Mouse (Mus musculus) embryonic facial prominence, embryonic 14.5 days (tissue): Measurements from ENCODE around the gene Shbg. TPM values are rescaled to one million over a fixed set of nuclear protein-coding genes. Genes with fewer than 3 reads are reported as not detected.

Experiments used
- ATAC-seq: fragments of 200-750 bp; cut with Nextera tagmentation; 2 replicates; pipeline ENCODE4 v1.8.0; 2017; ENCODE audit warnings: low read depth, moderate number of reproducible peaks, moderate TSS enrichment
- DNase-seq: peaks from one replicate; pipeline ENCODE4 v3.0.0-alpha.2; 2015; ENCODE audit warnings: low spot score
- H3K27ac ChIP-seq: fragments of 300-500 bp; sonication (generic); replicated peaks from 2 replicates; pipeline ENCODE4 v1.5.1; 2014; ENCODE audit warnings: low read depth, mild to moderate bottlenecking, low read length, moderate library complexity
- H3K27me3 ChIP-seq: fragments of 300-500 bp; sonication (generic); replicated peaks from 2 replicates; pipeline ENCODE4 v1.6.1; 2014; ENCODE audit warnings: low read length; ENCODE audit not compliant: control insufficient read depth, insufficient read depth
- H3K36me3 ChIP-seq: fragments of 300-500 bp; sonication (generic); 2 replicates; pipeline ENCODE4 v1.6.1; 2014; ENCODE audit warnings: low read length, mixed read lengths; ENCODE audit not compliant: control insufficient read depth, insufficient read depth
- H3K4me1 ChIP-seq: fragments of 300-500 bp; sonication (generic); 2 replicates; pipeline ENCODE4 v1.6.1; 2014; ENCODE audit warnings: antibody characterized with exemption, low read length; ENCODE audit not compliant: control insufficient read depth, insufficient read depth
- H3K4me2 ChIP-seq: fragments of 300-500 bp; sonication (generic); 2 replicates; pipeline ENCODE4 v1.6.1; 2014; ENCODE audit warnings: low read depth, mild to moderate bottlenecking, low read length, moderate library complexity, mixed read lengths
- H3K4me3 ChIP-seq: fragments of 300-500 bp; sonication (generic); 2 replicates; pipeline ENCODE4 v1.5.1; 2014; ENCODE audit warnings: low read depth, mild to moderate bottlenecking, low read length
- H3K9ac ChIP-seq: fragments of 300-500 bp; sonication (generic); 2 replicates; pipeline ENCODE4 v1.6.1; 2014; ENCODE audit warnings: low read depth, mild to moderate bottlenecking, low read length, moderate library complexity, mixed read lengths
- H3K9me3 ChIP-seq: fragments of 300-500 bp; sonication (generic); 2 replicates; pipeline ENCODE4 v1.6.1; 2016; ENCODE audit warnings: low read length; ENCODE audit not compliant: control insufficient read depth
- WGBS: fragments of 180-500 bp; shearing (Covaris S2); extraction: QIAGEN DNeasy Blood & Tissue Kit; methylation state at CpG from one replicate; pipeline ENCODE4 v1.1.7; 2014; 5-methylcytosine and 5-hydroxymethylcytosine counted together
- microRNA counts: library from miRNA; unstranded; fragments of <30 nt; microRNA quantifications from one replicate; lab custom pipeline; 2017
- microRNA-seq: library from miRNA; unstranded; fragments of <30 nt; microRNA quantifications from one replicate; pipeline ENCODE4, GENCODE M21; 2016; ENCODE audit warnings: borderline number of aligned reads
- polyA plus RNA-seq: library from polyadenylated mRNA; unstranded; fragments of >200 nt; fragmentation: Nextera tagmentation; extraction: Ambion mirVana; gene quantifications from 2 replicates; pipeline ENCODE4 v1.2.1, GENCODE M21; 2014

The Shbg gene
- polyA plus RNA-seq, 1 experiment from 2014 or later: not detected

DNA sequence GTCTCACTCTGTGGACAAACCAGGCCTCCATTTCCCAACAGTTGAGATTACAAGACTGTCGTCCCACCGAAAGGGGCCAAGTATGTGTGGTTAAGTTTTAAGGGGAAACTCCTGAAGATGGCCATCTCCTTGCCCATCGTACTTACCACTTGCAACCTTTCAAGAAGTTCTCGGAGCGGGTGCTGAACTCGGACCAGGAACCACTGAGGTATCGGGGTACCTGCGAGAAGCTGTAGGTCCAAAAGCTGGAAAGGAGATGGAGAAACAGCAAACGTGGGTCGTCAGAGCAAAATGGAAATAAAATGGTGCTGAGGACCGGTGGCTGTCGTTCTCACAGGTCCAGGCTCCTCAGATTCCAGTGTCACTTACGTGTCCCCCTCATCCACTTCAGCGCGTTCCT lies 39.4 kb downstream of the Shbg start:
- Histone ChIP-seq H3K4me3 (peak overlapping the region; percentile 73), H3K9ac (peak overlapping the region; percentile 86), H3K4me1 (peaks cover 22% of the 10 kb centered on the region), H3K9me3 (no peaks in the 10 kb centered on the region), H3K36me3 (peaks cover 20% of the 10 kb centered on the region; the same call in 1 of the 2 replicates), H3K27me3 (no peaks in the 10 kb centered on the region), H3K27ac (peak overlapping the region; percentile 75; the same call in 1 of the 2 replicates), H3K4me2 (peak overlapping the region; percentile 69)
- WGBS: 11% methylated on average over 14 of the region's 15 CpGs
- DNase-seq (no peak), ATAC-seq (no peak)

DNA sequence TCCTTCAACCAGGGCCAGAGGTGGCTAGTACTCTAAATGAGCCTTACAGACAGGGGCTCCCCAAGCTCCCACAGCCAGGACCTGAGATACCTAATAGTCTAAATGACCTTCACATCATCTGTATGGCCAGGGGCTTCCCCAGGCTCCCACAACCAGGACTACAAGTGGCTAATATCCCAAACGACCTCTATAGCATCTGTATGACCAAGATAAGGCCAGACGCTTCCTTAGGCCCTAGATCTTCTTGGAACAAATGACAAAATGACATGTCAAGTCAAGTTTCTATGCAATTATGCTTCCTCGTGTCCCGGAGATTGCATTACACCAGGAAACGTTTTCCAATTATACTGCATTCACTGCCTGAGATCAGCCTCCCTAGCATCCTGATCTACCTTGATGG lies 41.4 kb downstream of the Shbg start:
- no peak for ATAC-seq

DNA sequence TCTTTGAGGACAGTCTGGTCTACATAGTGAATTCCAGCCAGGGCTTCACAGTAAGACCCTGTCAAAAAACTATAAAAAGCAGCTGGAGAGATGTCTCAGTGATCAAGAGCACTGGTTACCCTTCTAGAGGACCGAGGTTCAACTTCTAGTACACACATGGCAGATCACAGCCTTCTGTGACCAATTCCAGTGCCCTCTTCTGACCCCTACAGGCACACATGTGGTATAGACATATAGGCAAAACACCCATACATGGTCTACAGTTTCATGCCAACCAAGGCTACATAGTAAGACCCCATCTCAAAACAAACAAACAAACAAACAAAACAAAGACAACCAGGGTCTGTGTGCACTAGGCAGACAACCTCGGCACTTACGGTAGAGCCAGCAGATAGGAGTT lies 42.5 kb downstream of the Shbg start:
- Histone ChIP-seq H3K27me3 (no peaks in the 10 kb centered on the region), H3K9me3 (no peaks in the 10 kb centered on the region), H3K4me1 (peaks cover 17% of the 10 kb centered on the region), H3K4me3 (no peak overlapping the region), H3K9ac (no peak overlapping the region), H3K27ac (no peak overlapping the region), H3K36me3 (peaks cover 39% of the 10 kb centered on the region), H3K4me2 (no peak overlapping the region)
- DNase-seq: peak; percentile 56
- WGBS: 68% methylated on average over 3 of the region's 3 CpGs
- ATAC-seq: no peak

More for the DNA sequence above, 41.4 kb downstream of the Shbg start:
- H3K27ac ChIP-seq: no peak overlapping the region
- H3K9ac ChIP-seq: peak overlapping the region; percentile 34; the same call in 1 of the 2 replicates
- H3K4me2 ChIP-seq: no peak overlapping the region
- H3K4me1 ChIP-seq: peaks cover 17% of the 10 kb centered on the region
- no peak for DNase-seq
- no peak overlapping the region for H3K4me3 ChIP-seq
- peaks cover 28% of the 10 kb centered on the region; the same call in 1 of the 2 replicates for H3K36me3 ChIP-seq
- 66% methylated on average over 5 of the region's 5 CpGs for WGBS
- H3K27me3 ChIP-seq: no peaks in the 10 kb centered on the region
- H3K9me3 ChIP-seq: no peaks in the 10 kb centered on the region

GRCm38 (mm10) chr11:69565131-69565530 lies 52.6 kb downstream of the Shbg start:
- 70% methylated on average over 8 of the region's 8 CpGs for WGBS
- Histone ChIP-seq H3K9ac (no peak overlapping the region), H3K27ac (0 out of 2 replicates have a peak overlapping the region, but pooled peaks have one; percentile 10), H3K9me3 (no peaks in the 10 kb centered on the region), H3K27me3 (no peaks in the 10 kb centered on the region), H3K36me3 (peaks cover 53% of the 10 kb centered on the region), H3K4me1 (peaks cover 16% of the 10 kb centered on the region), H3K4me2 (no peak overlapping the region), H3K4me3 (no peak overlapping the region)
- DNase-seq: no peak
- ATAC-seq: no peak

MicroRNAs encoded within 50 kb of the gene (microRNA counts, 519-probe panel; counts per million panel counts)
- microRNA mmu-miR-1934 (lab: Ali Mortazavi, UCI) (19.3 counts per million), microRNA mmu-miR-467f (lab: Ali Mortazavi, UCI) (2,440 counts per million, percentile 47 among the panel's probes with 10 or more counts)

Small RNA genes lying within 50 kb of the gene (microRNA-seq; reads per million reads assigned to microRNA genes)
- gene Mir1934: 1.7 reads per million, percentile 2 among the genes with 10 or more reads in this experiment
- gene Mir467f: not detected

Other genes starting within 250 kb of the Shbg start
- gene Chd3, start 248.5 kb downstream of the Shbg start, polyA plus RNA-seq: 68.9 and 73.3 TPM in 2 replicates
- gene Naa38, start 222.4 kb downstream of the Shbg start, polyA plus RNA-seq: 160 and 177 TPM in 2 replicates
- 23.8 and 24.2 TPM in 2 replicates for gene Cyb5d1, start 222.3 kb downstream of the Shbg start, polyA plus RNA-seq
- 19.2 and 21.0 TPM in 2 replicates for gene Tmem88, start 219.7 kb downstream of the Shbg start, polyA plus RNA-seq
- gene Kdm6b, start 204.2 kb downstream of the Shbg start, polyA plus RNA-seq: 24.2 and 24.3 TPM in 2 replicates
- 6.2 and 6.5 TPM in 2 replicates for gene Dnah2, start 68.8 kb downstream of the Shbg start, polyA plus RNA-seq
- gene Efnb3, start 57.7 kb downstream of the Shbg start, polyA plus RNA-seq: 7.3 and 8.6 TPM in 2 replicates
- 18.4 and 19.8 TPM in 2 replicates for gene Wrap53, start 37.6 kb downstream of the Shbg start, polyA plus RNA-seq
- gene Trp53, start 37.5 kb downstream of the Shbg start, polyA plus RNA-seq: 111 and 133 TPM in 2 replicates
- 15.6 and 17.7 TPM in 2 replicates for gene Atp1b2, start 12.0 kb downstream of the Shbg start, polyA plus RNA-seq
- gene Sat2, start 4.1 kb upstream of the Shbg start, polyA plus RNA-seq: 15.6 and 16.6 TPM in 2 replicates
- 25.4 and 26.3 TPM in 2 replicates for gene Fxr2, start 15.1 kb upstream of the Shbg start, polyA plus RNA-seq
- gene Sox15, start 37.4 kb upstream of the Shbg start, polyA plus RNA-seq: 1.7 and 2.9 TPM in 2 replicates
- 29.1 and 33.6 TPM in 2 replicates for gene Mpdu1, start 44.7 kb upstream of the Shbg start, polyA plus RNA-seq
- 22.0 and 25.5 TPM in 2 replicates for gene Cd68, start 48.2 kb upstream of the Shbg start, polyA plus RNA-seq
- 525 and 575 TPM in 2 replicates for gene Eif4a1, start 54.5 kb upstream of the Shbg start, polyA plus RNA-seq
- 73.6 and 88.4 TPM in 2 replicates for gene Senp3, start 64.2 kb upstream of the Shbg start, polyA plus RNA-seq
- gene Tnfsf13, start 67.9 kb upstream of the Shbg start, polyA plus RNA-seq: 0.37 and 0.49 TPM in 2 replicates
- gene Tnfsf12, start 77.9 kb upstream of the Shbg start, polyA plus RNA-seq: 13.0 and 16.6 TPM in 2 replicates
- 6.0 and 6.6 TPM in 2 replicates for gene Tnfsfm13, start 78.2 kb upstream of the Shbg start, polyA plus RNA-seq
- 39.3 and 39.7 TPM in 2 replicates for gene Polr2a, start 140.7 kb upstream of the Shbg start, polyA plus RNA-seq
- 0.12 TPM in 1 of 2 replicates, not detected in the other for gene Slc35g3, start 144.1 kb upstream of the Shbg start, polyA plus RNA-seq
- 3.5 and 3.9 TPM in 2 replicates for gene Zbtb4, start 148.0 kb upstream of the Shbg start, polyA plus RNA-seq
- 28.4 and 29.4 TPM in 2 replicates for gene Chrnb1, start 178.0 kb upstream of the Shbg start, polyA plus RNA-seq
- 2.3 and 3.3 TPM in 2 replicates for gene Fgf11, start 184.0 kb upstream of the Shbg start, polyA plus RNA-seq
- gene Tmem102, start 187.7 kb upstream of the Shbg start, polyA plus RNA-seq: 4.1 and 4.3 TPM in 2 replicates
- gene Gm39566, start 197.4 kb upstream of the Shbg start, polyA plus RNA-seq: not detected in 2 replicates
- not detected in 2 replicates for gene Spem2, start 200.6 kb upstream of the Shbg start, polyA plus RNA-seq
- 0.26 TPM in 1 of 2 replicates, not detected in the other for gene Spem1, start 204.3 kb upstream of the Shbg start, polyA plus RNA-seq
- 8.3 and 10.6 TPM in 2 replicates for gene Nlgn2, start 219.9 kb upstream of the Shbg start, polyA plus RNA-seq
- 379 and 388 TPM in 2 replicates for gene Tmem256, start 220.6 kb upstream of the Shbg start, polyA plus RNA-seq
- gene Plscr3, start 228.5 kb upstream of the Shbg start, polyA plus RNA-seq: 102 and 121 TPM in 2 replicates
- gene Tnk1, start 240.8 kb upstream of the Shbg start, polyA plus RNA-seq: 3.2 and 3.7 TPM in 2 replicates